Mouse (Mus musculus) liver, embryonic 16.5 days (tissue): ENCODE results near the gene Kif16b. TPM values are rescaled to one million over a fixed set of nuclear protein-coding genes. Genes with fewer than 3 reads are reported as not detected.

Experiments used
- ATAC-seq: fragments of 200-750 bp; cut with Nextera tagmentation; 2 replicates; pipeline ENCODE4 v1.8.0; 2017; ENCODE audit warnings: low read depth, mild to moderate bottlenecking, moderate number of reproducible peaks, moderate library complexity
- H3K27ac ChIP-seq: fragments of 300-500 bp; sonication (generic); 2 replicates; pipeline ENCODE4 v1.5.1; 2014; ENCODE audit warnings: mild to moderate bottlenecking, low read length
- H3K27me3 ChIP-seq: fragments of 300-500 bp; sonication (generic); 2 replicates; pipeline ENCODE4 v1.6.1; 2014; ENCODE audit warnings: low read depth, low read length, mixed read lengths; ENCODE audit not compliant: control insufficient read depth, insufficient read depth
- H3K36me3 ChIP-seq: fragments of 300-500 bp; sonication (generic); 2 replicates; pipeline ENCODE4 v1.6.1; 2014; ENCODE audit warnings: mild to moderate bottlenecking; ENCODE audit not compliant: control insufficient read depth, insufficient read depth
- H3K4me1 ChIP-seq: fragments of 300-500 bp; sonication (generic); 2 replicates; pipeline ENCODE4 v1.6.1; 2014; ENCODE audit warnings: low read depth, low read length, mixed read lengths; ENCODE audit not compliant: control insufficient read depth
- H3K4me2 ChIP-seq: fragments of 300-500 bp; sonication (generic); 2 replicates; pipeline ENCODE4 v1.6.1; 2014; ENCODE audit warnings: low read depth, low read length, mixed read lengths
- H3K4me3 ChIP-seq: fragments of 300-500 bp; sonication (generic); 2 replicates; pipeline ENCODE4 v1.5.1; 2014; ENCODE audit warnings: low read depth, mild to moderate bottlenecking, low read length
- H3K9ac ChIP-seq: fragments of 300-500 bp; sonication (generic); 2 replicates; pipeline ENCODE4 v1.6.1; 2014; ENCODE audit warnings: low read depth, low read length
- H3K9me3 ChIP-seq: fragments of 300-500 bp; sonication (generic); replicated peaks from 2 replicates; pipeline ENCODE4 v1.6.1; 2016; ENCODE audit warnings: low read length; ENCODE audit not compliant: control insufficient read depth
- WGBS: fragments of 180-500 bp; shearing (Covaris S2); extraction: QIAGEN DNeasy Blood & Tissue Kit; methylation state at CpG from one replicate; pipeline ENCODE4 v1.1.7; 2014; ENCODE audit not compliant: insufficient replicate concordance; 5-methylcytosine and 5-hydroxymethylcytosine counted together
- polyA plus RNA-seq: library from polyadenylated mRNA; unstranded; fragments of >200 nt; fragmentation: Nextera tagmentation; extraction: Ambion mirVana; gene quantifications from 2 replicates; pipeline ENCODE4 v1.2.1, GENCODE M21; 2015

Gene Kif16b
- polyA plus RNA-seq, 1 experiment from 2014 or later, result 4.0 TPM

GRCm38 (mm10) chr2:142682965-142683709 lies 218.2 kb downstream of the Kif16b start:
- no peak overlapping the region for H3K9ac ChIP-seq
- no peaks in the 10 kb centered on the region for H3K27me3 ChIP-seq
- H3K4me1 ChIP-seq, result no peaks in the 10 kb centered on the region
- no peak overlapping the region for H3K27ac ChIP-seq
- no peaks in the 10 kb centered on the region for H3K36me3 ChIP-seq
- no peak overlapping the region for H3K4me2 ChIP-seq
- H3K4me3 ChIP-seq, result no peak overlapping the region
- no peak for ATAC-seq
- 66% methylated on average over 5 of the region's 5 CpGs for WGBS
- H3K9me3 ChIP-seq, result no peaks in the 10 kb centered on the region

- no peak overlapping the region for H3K4me3 ChIP-seq
- H3K9ac ChIP-seq, result no peak overlapping the region
- no peaks in the 10 kb centered on the region for H3K27me3 ChIP-seq
- H3K36me3 ChIP-seq, result no peaks in the 10 kb centered on the region
- H3K4me2 ChIP-seq, result no peak overlapping the region
- H3K4me1 ChIP-seq, result no peaks in the 10 kb centered on the region
- 63% methylated on average over 3 of the region's 3 CpGs for WGBS
- no peak overlapping the region for H3K27ac ChIP-seq
- H3K9me3 ChIP-seq, result no peaks in the 10 kb centered on the region
- no peak for ATAC-seq
These were observed 232.9 kb downstream of the Kif16b start for GRCm38 (mm10) chr2:142668426-142668825.

- H3K36me3 ChIP-seq, result no peaks in the 10 kb centered on the region
- no peaks in the 10 kb centered on the region for H3K9me3 ChIP-seq
- H3K4me1 ChIP-seq, result no peaks in the 10 kb centered on the region
- H3K4me3 ChIP-seq, result no peak overlapping the region
- H3K9ac ChIP-seq, result no peak overlapping the region
- H3K4me2 ChIP-seq, result no peak overlapping the region
- 60% methylated on average over 7 of the region's 7 CpGs for WGBS
- ATAC-seq, result no peak
- H3K27me3 ChIP-seq, result no peaks in the 10 kb centered on the region
- no peak overlapping the region for H3K27ac ChIP-seq
These were observed 249.7 kb downstream of the Kif16b start for GRCm38 (mm10) chr2:142651591-142651990.

GRCm38 (mm10) chr2:142648023-142648453 lies 253.3 kb downstream of the Kif16b start:
- 80% methylated on average over 8 of the region's 8 CpGs for WGBS
- no peaks in the 10 kb centered on the region for H3K4me1 ChIP-seq

GRCm38 (mm10) chr2:142646863-142647262 lies 254.5 kb downstream of the Kif16b start:
- Histone ChIP-seq H3K4me3 (no peak overlapping the region), H3K4me1 (no peaks in the 10 kb centered on the region), H3K27me3 (no peaks in the 10 kb centered on the region), H3K9me3 (no peaks in the 10 kb centered on the region), H3K9ac (no peak overlapping the region), H3K27ac (no peak overlapping the region), H3K4me2 (no peak overlapping the region), H3K36me3 (no peaks in the 10 kb centered on the region)
- 61% methylated on average over 4 of the region's 4 CpGs for WGBS
- no peak for ATAC-seq

More at GRCm38 (mm10) chr2:142648023-142648453, 253.3 kb downstream of the Kif16b start:
- Histone ChIP-seq H3K27me3 (no peaks in the 10 kb centered on the region), H3K27ac (no peak overlapping the region), H3K36me3 (no peaks in the 10 kb centered on the region), H3K4me3 (no peak overlapping the region), H3K4me2 (no peak overlapping the region), H3K9me3 (no peaks in the 10 kb centered on the region), H3K9ac (no peak overlapping the region)
- no peak for ATAC-seq

GRCm38 (mm10) chr2:142641766-142642165 lies 259.6 kb downstream of the Kif16b start:
- no peaks in the 10 kb centered on the region for H3K36me3 ChIP-seq
- no peak overlapping the region for H3K27ac ChIP-seq
- no peak overlapping the region for H3K9ac ChIP-seq
- H3K4me3 ChIP-seq, result no peak overlapping the region
- ATAC-seq, result no peak
- H3K27me3 ChIP-seq, result no peaks in the 10 kb centered on the region
- H3K9me3 ChIP-seq, result no peaks in the 10 kb centered on the region
- no peak overlapping the region for H3K4me2 ChIP-seq
- 43% methylated on average over 2 of the region's 2 CpGs for WGBS
- no peaks in the 10 kb centered on the region for H3K4me1 ChIP-seq

- no peak overlapping the region for H3K4me2 ChIP-seq
- H3K36me3 ChIP-seq, result no peaks in the 10 kb centered on the region
- no peak for ATAC-seq
- H3K9me3 ChIP-seq, result no peaks in the 10 kb centered on the region
- H3K9ac ChIP-seq, result no peak overlapping the region
- H3K27ac ChIP-seq, result no peak overlapping the region
- no peaks in the 10 kb centered on the region for H3K27me3 ChIP-seq
- no peak overlapping the region for H3K4me3 ChIP-seq
- H3K4me1 ChIP-seq, result no peaks in the 10 kb centered on the region
- 70% methylated on average over 7 of the region's 7 CpGs for WGBS
These were observed 265.6 kb downstream of the Kif16b start for GRCm38 (mm10) chr2:142635606-142636304.

- no peaks in the 10 kb centered on the region for H3K9me3 ChIP-seq
- 69% methylated on average over 6 of the region's 6 CpGs for WGBS
- no peaks in the 10 kb centered on the region for H3K36me3 ChIP-seq
- H3K9ac ChIP-seq, result no peak overlapping the region
- H3K4me1 ChIP-seq, result no peaks in the 10 kb centered on the region
- no peak overlapping the region for H3K4me3 ChIP-seq
- no peak overlapping the region for H3K27ac ChIP-seq
- no peak overlapping the region for H3K4me2 ChIP-seq
- no peaks in the 10 kb centered on the region for H3K27me3 ChIP-seq
- no peak for ATAC-seq
These were observed 267.3 kb downstream of the Kif16b start for GRCm38 (mm10) chr2:142633996-142634559.
